Mouse (Mus musculus) adrenal gland, adult 2 months (tissue): ENCODE data around the gene H2-DMb1. TPM values are rescaled to one million over a fixed set of nuclear protein-coding genes. Genes with fewer than 3 reads are reported as not detected.

Source experiments
- polyA plus RNA-seq: library from polyadenylated mRNA; depleted of rRNA; stranded (reverse); fragments of >200 nt; gene quantifications from 2 replicates; pipeline ENCODE4 v1.2.3, GENCODE M21; 2012; rRNA removed
- total RNA-seq, 2 experiments: library from RNA; stranded (reverse); gene quantifications; 2 replicates each; pipeline ENCODE4 v1.2.3; 2021

H2-DMb1 gene
- total and polyA plus RNA-seq, 3 experiments: 6.4 to 33.3 (median 12.3) TPM

Other genes with a start within 250 kb of the H2-DMb1 start
Only the 30 nearest of the 32 such genes appear.
- 10 to 100 TPM; 29.0 to 30.3 TPM for gene Daxx, start 243.7 kb upstream of the H2-DMb1 start, total RNA-seq
- 54.7 and 65.7 TPM in 2 replicates for gene Daxx, start 243.7 kb upstream of the H2-DMb1 start, polyA plus RNA-seq
- 100 to 1,000 TPM; 151 to 171 TPM for gene Tapbp, start 237.2 kb upstream of the H2-DMb1 start, total RNA-seq
- 244 and 245 TPM in 2 replicates for gene Tapbp, start 237.2 kb upstream of the H2-DMb1 start, polyA plus RNA-seq
- 10 to 100 TPM; 26.1 to 38.3 TPM for gene Zbtb22, start 237.2 kb upstream of the H2-DMb1 start, total RNA-seq
- gene Zbtb22, start 237.2 kb upstream of the H2-DMb1 start, polyA plus RNA-seq: 52.1 and 57.1 TPM in 2 replicates
- 10 to 100 TPM; 44.2 to 44.4 TPM for gene Rgl2, start 223.5 kb upstream of the H2-DMb1 start, total RNA-seq
- gene Rgl2, start 223.5 kb upstream of the H2-DMb1 start, polyA plus RNA-seq: 237 and 298 TPM in 2 replicates
- 100 to 1,000 TPM in 1 of 2 experiments, 10 to 100 TPM in 1; 69.7 to 100 TPM for gene Pfdn6, start 212.7 kb upstream of the H2-DMb1 start, total RNA-seq
- 5.0 and 6.8 TPM in 2 replicates for gene Pfdn6, start 212.7 kb upstream of the H2-DMb1 start, polyA plus RNA-seq
- gene Wdr46, start 212.4 kb upstream of the H2-DMb1 start, total RNA-seq: 10 to 100 TPM; 35.4 to 38.4 TPM
- 18.9 and 25.6 TPM in 2 replicates for gene Wdr46, start 212.4 kb upstream of the H2-DMb1 start, polyA plus RNA-seq
- 1 to 10 TPM; 4.0 to 6.5 TPM for gene B3galt4, start 201.6 kb upstream of the H2-DMb1 start, total RNA-seq
- gene B3galt4, start 201.6 kb upstream of the H2-DMb1 start, polyA plus RNA-seq: 21.2 and 21.3 TPM in 2 replicates
- gene Vps52, start 197.3 kb upstream of the H2-DMb1 start, total RNA-seq: 10 to 100 TPM; 52.8 to 55.1 TPM
- 88.4 and 107 TPM in 2 replicates for gene Vps52, start 197.3 kb upstream of the H2-DMb1 start, polyA plus RNA-seq
- gene Rps18, start 197.1 kb upstream of the H2-DMb1 start, total RNA-seq: 100 to 1,000 TPM; 541 to 790 TPM
- 153 and 176 TPM in 2 replicates for gene Rps18, start 197.1 kb upstream of the H2-DMb1 start, polyA plus RNA-seq
- gene H2-K1, start 152.7 kb upstream of the H2-DMb1 start, total RNA-seq: 100 to 1,000 TPM; 577 to 669 TPM
- gene H2-K1, start 152.7 kb upstream of the H2-DMb1 start, polyA plus RNA-seq: 2,584 and 2,844 TPM in 2 replicates
- gene Ring1, start 128.4 kb upstream of the H2-DMb1 start, total RNA-seq: 10 to 100 TPM; 41.4 to 57.0 TPM
- 70.0 and 92.4 TPM in 2 replicates for gene Ring1, start 128.4 kb upstream of the H2-DMb1 start, polyA plus RNA-seq
- gene H2-Ke6, start 125.0 kb upstream of the H2-DMb1 start, total RNA-seq: 100 to 1,000 TPM; 252 to 263 TPM
- gene H2-Ke6, start 125.0 kb upstream of the H2-DMb1 start, polyA plus RNA-seq: 362 and 465 TPM in 2 replicates
- gene Slc39a7, start 121.4 kb upstream of the H2-DMb1 start, total RNA-seq: 100 to 1,000 TPM; 156 to 217 TPM
- gene Slc39a7, start 121.4 kb upstream of the H2-DMb1 start, polyA plus RNA-seq: 291 and 321 TPM in 2 replicates
- gene Rxrb, start 121.3 kb upstream of the H2-DMb1 start, total RNA-seq: 10 to 100 TPM; 47.5 to 54.9 TPM
- gene Rxrb, start 121.3 kb upstream of the H2-DMb1 start, polyA plus RNA-seq: 150 and 161 TPM in 2 replicates
- 1 to 10 TPM; 1.0 to 1.1 TPM for gene Col11a2, start 113.6 kb upstream of the H2-DMb1 start, total RNA-seq
- gene Col11a2, start 113.6 kb upstream of the H2-DMb1 start, polyA plus RNA-seq: 0.35 and 1.7 TPM in 2 replicates
- gene H2-Oa, start 60.7 kb upstream of the H2-DMb1 start, total RNA-seq: under 1 TPM in 1 of 2 experiments, not detected in 1; 0.62 TPM
- gene H2-Oa, start 60.7 kb upstream of the H2-DMb1 start, polyA plus RNA-seq: 1.9 TPM in 2 replicates
- gene H2-DMa, start 33.5 kb upstream of the H2-DMb1 start, total RNA-seq: 10 to 100 TPM; 14.4 to 18.9 TPM
- gene H2-DMa, start 33.5 kb upstream of the H2-DMb1 start, polyA plus RNA-seq: 24.2 and 27.4 TPM in 2 replicates
- 100 to 1,000 TPM; 173 to 286 TPM for gene Brd2, start 30.4 kb upstream of the H2-DMb1 start, total RNA-seq
- 103 and 104 TPM in 2 replicates for gene Brd2, start 30.4 kb upstream of the H2-DMb1 start, polyA plus RNA-seq
- gene H2-DMb2, start 9.8 kb upstream of the H2-DMb1 start, total RNA-seq: 1 to 10 TPM; 2.0 to 3.4 TPM
- 1.3 and 2.3 TPM in 2 replicates for gene H2-DMb2, start 9.8 kb upstream of the H2-DMb1 start, polyA plus RNA-seq
- 10 to 100 TPM; 15.4 to 19.1 TPM for gene Tap1, start 34.5 kb downstream of the H2-DMb1 start, total RNA-seq
- 44.5 and 44.9 TPM in 2 replicates for gene Tap1, start 34.5 kb downstream of the H2-DMb1 start, polyA plus RNA-seq
- 10 to 100 TPM; 12.1 to 20.6 TPM for gene Psmb9, start 34.7 kb downstream of the H2-DMb1 start, total RNA-seq
- 45.1 and 54.8 TPM in 2 replicates for gene Psmb9, start 34.7 kb downstream of the H2-DMb1 start, polyA plus RNA-seq
- 10 to 100 TPM; 21.8 to 41.4 TPM for gene Psmb8, start 44.6 kb downstream of the H2-DMb1 start, total RNA-seq
- 49.6 and 68.0 TPM in 2 replicates for gene Psmb8, start 44.6 kb downstream of the H2-DMb1 start, polyA plus RNA-seq
- gene Tap2, start 50.5 kb downstream of the H2-DMb1 start, total RNA-seq: 10 to 100 TPM; 43.6 to 55.6 TPM
- gene Tap2, start 50.5 kb downstream of the H2-DMb1 start, polyA plus RNA-seq: 61.0 and 64.1 TPM in 2 replicates
- 1 to 10 TPM in 1 of 2 experiments, under 1 TPM in 1; 0.49 to 1.3 TPM for gene H2-Ob, start 85.8 kb downstream of the H2-DMb1 start, total RNA-seq
- 0.91 TPM in 2 replicates for gene H2-Ob, start 85.8 kb downstream of the H2-DMb1 start, polyA plus RNA-seq
- gene H2-Ab1, start 104.6 kb downstream of the H2-DMb1 start, total RNA-seq: 10 to 100 TPM; 78.4 to 97.1 TPM
- 364 and 513 TPM in 2 replicates for gene H2-Ab1, start 104.6 kb downstream of the H2-DMb1 start, polyA plus RNA-seq
- 100 to 1,000 TPM in 1 of 2 experiments, 10 to 100 TPM in 1; 85.9 to 137 TPM for gene H2-Aa, start 134.8 kb downstream of the H2-DMb1 start, total RNA-seq
- 134 and 150 TPM in 2 replicates for gene H2-Aa, start 134.8 kb downstream of the H2-DMb1 start, polyA plus RNA-seq
- 100 to 1,000 TPM in 1 of 2 experiments, 10 to 100 TPM in 1; 67.3 to 144 TPM for gene H2-Eb1, start 152.8 kb downstream of the H2-DMb1 start, total RNA-seq
- 59.2 and 66.0 TPM in 2 replicates for gene H2-Eb1, start 152.8 kb downstream of the H2-DMb1 start, polyA plus RNA-seq
- gene H2-Eb2, start 172.6 kb downstream of the H2-DMb1 start, total RNA-seq: not detected
- gene H2-Eb2, start 172.6 kb downstream of the H2-DMb1 start, polyA plus RNA-seq: 0.03 TPM in 1 of 2 replicates, not detected in the other
- under 1 TPM; 0.40 to 0.73 TPM for gene Btnl2, start 201.8 kb downstream of the H2-DMb1 start, total RNA-seq
- 0.04 and 0.16 TPM in 2 replicates for gene Btnl2, start 201.8 kb downstream of the H2-DMb1 start, polyA plus RNA-seq
- gene Btnl1, start 224.1 kb downstream of the H2-DMb1 start, total RNA-seq: not detected
- not detected in 2 replicates for gene Btnl1, start 224.1 kb downstream of the H2-DMb1 start, polyA plus RNA-seq